Comparison of ENCODE assay signal across 9 mouse cellular contexts in the genomic region with DNA sequence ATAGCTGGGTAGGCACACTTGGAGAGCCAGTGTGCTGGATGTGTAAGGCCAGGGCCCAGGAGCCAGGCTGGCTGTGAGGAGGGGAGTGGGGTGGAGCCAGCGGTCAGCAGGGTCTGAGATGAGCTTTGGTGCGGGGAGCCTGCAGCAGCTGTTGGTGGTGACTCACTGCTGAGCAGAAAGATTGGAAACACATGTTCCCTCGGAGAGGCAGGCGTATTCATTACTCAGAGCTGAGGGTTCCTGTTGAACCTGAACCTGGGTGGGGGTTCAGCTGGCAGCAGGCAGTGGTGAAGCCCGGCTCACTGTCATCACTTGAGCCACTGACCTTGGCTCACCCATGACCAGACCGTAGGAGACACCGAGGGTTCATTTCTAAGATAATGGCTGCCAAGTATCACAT. TPM values are rescaled to one million over a fixed set of nuclear protein-coding genes. Genes with fewer than 3 reads are reported as not detected.
DNase-seq lines count a peak whose midpoint lies in the region; ATAC-seq and TF ChIP-seq lines count a peak whose summit lies in the region.
"Had no signal": no experiment of that assay in that cellular context is flagged by ENCODE, and none has a peak within 500 bp of the region (broad histone marks: within the 10 kb centered on the region; RNA-seq: fewer than 3 reads in every experiment).

No protein-coding gene starts in this region.

- CTCF ChIA-PET in Patski (lab: Charles Lee) = interaction anchor here (1.0 to 2.3 kb wide), 3 partner anchors 14 to 49 kb away, joined by 3 to 5 read pairs (median 5); no protein-coding TSS in a partner anchor

- no peak overlapping the region for H3K9ac ChIP-seq in kidney, embryonic 15.5 days
- no peak overlapping the region for H3K9ac ChIP-seq in limb, embryonic 12.5 days (replicated peaks)
- H3K9ac ChIP-seq in hindbrain, postnatal 0 days (replicated peaks; ENCODE audit: low read length) = no peak overlapping the region

- 27% methylated on average over 7 of the region's 7 CpGs for WGBS in kidney, embryonic 15.5 days
- 22% methylated on average over 7 of the region's 7 CpGs for whole genome bisulfite sequencing in limb, embryonic 12.5 days
- WGBS in hindbrain, postnatal 0 days = 76% methylated on average over 7 of the region's 7 CpGs

- ATAC-seq in kidney, embryonic 15.5 days (replicated peaks; ENCODE audit: low FRiP score) = peak; percentile 13; the same call in 1 of the 2 replicates
- ATAC-seq in Patski = peak; percentile 61
- ATAC-seq in limb, embryonic 12.5 days (ENCODE audit: insufficient number of reproducible peaks, insufficient read depth, low FRiP score, low TSS enrichment, low read depth) = peak; percentile 65
- no peak for ATAC-seq in megakaryocyte progenitor cell, adult 5-6 weeks (replicated peaks; ENCODE audit: poor library complexity)
- no peak for ATAC-seq in hindbrain, postnatal 0 days

- no peaks in the 10 kb centered on the region for H3K36me3 ChIP-seq in kidney, embryonic 15.5 days
- no peaks in the 10 kb centered on the region for H3K36me3 ChIP-seq in limb, embryonic 12.5 days
- no peaks in the 10 kb centered on the region for H3K36me3 ChIP-seq in hindbrain, postnatal 0 days (ENCODE audit: insufficient read depth, low read length)
- H3K36me3 ChIP-seq: G1E had no signal

- peaks cover 56% of the 10 kb centered on the region for H3K4me1 ChIP-seq in kidney, embryonic 15.5 days
- peaks cover 64% of the 10 kb centered on the region for H3K4me1 ChIP-seq in limb, embryonic 12.5 days (replicated peaks)
- H3K4me1 ChIP-seq in hindbrain, postnatal 0 days (ENCODE audit: insufficient read depth, low read length) = peaks cover 5% of the 10 kb centered on the region; the same call in 1 of the 2 replicates

- no peak overlapping the region for H3K4me2 ChIP-seq in kidney, embryonic 15.5 days
- no peak overlapping the region for H3K4me2 ChIP-seq in limb, embryonic 12.5 days
- H3K4me2 ChIP-seq in hindbrain, postnatal 0 days (ENCODE audit: low read depth, low read length) = no peak overlapping the region

- H3K27me3 ChIP-seq in kidney, embryonic 15.5 days = no peaks in the 10 kb centered on the region
- no peaks in the 10 kb centered on the region for H3K27me3 ChIP-seq in Patski
- no peaks in the 10 kb centered on the region for H3K27me3 ChIP-seq in limb, embryonic 12.5 days
- no peaks in the 10 kb centered on the region for H3K27me3 ChIP-seq in hindbrain, postnatal 0 days (ENCODE audit: insufficient read depth, low read length)

- peak overlapping the region; percentile 93 for H3K27ac ChIP-seq in kidney, embryonic 15.5 days
- peak overlapping the region; percentile 90 for H3K27ac ChIP-seq in limb, embryonic 12.5 days
- no peak overlapping the region for H3K27ac ChIP-seq in hindbrain, postnatal 0 days

- no peak for DNase-seq in kidney, adult 9 months
- DNase-seq in Patski (ENCODE audit: low read depth, low spot score) = peak; percentile 80
- DNase-seq in gastrocnemius, postnatal 14 days = peak; percentile 85
- no peak for DNase-seq in cerebellum, adult 18-20 months
- DNase-seq in hindbrain, postnatal 0 days (ENCODE audit: low spot score) = no peak

- no peak for TF ChIP-seq CTCF in Patski (IDR thresholded peaks at IDR 0.05)
- TF ChIP-seq CTCF in hindbrain, postnatal 0 days (IDR thresholded peaks at IDR 0.05; ENCODE audit: low read depth) = no peak

- intact Hi-C loops in gastrocnemius, postnatal 14 days (cut with DNase I; ENCODE audit: low total_unique reads) = no loop called here

- H3K4me3 ChIP-seq in kidney, embryonic 15.5 days (replicated peaks) = no peak overlapping the region
- no peak overlapping the region for H3K4me3 ChIP-seq in limb, embryonic 12.5 days (replicated peaks)
- H3K4me3 ChIP-seq in hindbrain, postnatal 0 days (ENCODE audit: low read length) = no peak overlapping the region

- no peaks in the 10 kb centered on the region for H3K9me3 ChIP-seq in kidney, embryonic 15.5 days (replicated peaks)
- H3K9me3 ChIP-seq in limb, embryonic 12.5 days = no peaks in the 10 kb centered on the region
- no peaks in the 10 kb centered on the region for H3K9me3 ChIP-seq in hindbrain, postnatal 0 days (ENCODE audit: low read length)
- H3K9me3 ChIP-seq: G1E had no signal

- POLR2A ChIA-PET in Patski (lab: Charles Lee) = interaction anchor here (1.1 kb wide), 1 partner anchor 76 kb away, joined by 5 read pairs; no protein-coding TSS in a partner anchor

- in situ Hi-C loops in Patski (cut with MboI; ENCODE audit: low pct_unique_long_range_greater_than_20kb) = loop anchor here (5.0 kb wide), 1 partner anchor 43 kb away; no protein-coding TSS in a partner anchor

RNA-seq across cellular contexts. Expression of a gene that starts 9.6 kb away (rescaled TPM):
- 84.4 and 87.7 TPM in 2 replicates for polyA plus RNA-seq in kidney, embryonic 15.5 days (2015; fragmentation: Nextera tagmentation; extraction: Ambion mirVana)
- polyA plus RNA-seq in Patski (2021) = 459 TPM
- total RNA-seq in gastrocnemius, postnatal 14 days (2021) = 100 to 1,000 TPM; 119 to 133 TPM
- polyA plus RNA-seq in limb, embryonic 12.5 days (2016; fragmentation: Nextera tagmentation; extraction: Ambion mirVana) = 77.6 and 91.3 TPM in 2 replicates
- total RNA-seq in megakaryocyte progenitor cell, adult 5-6 weeks (2015) = 7.4 and 9.5 TPM in 2 replicates
- 9.7 and 10.1 TPM in 2 replicates for total RNA-seq in megakaryocyte progenitor cell, adult 5-6 weeks (2017)
- total RNA-seq in hindbrain, postnatal 0 days (2014; rRNA removed) = 164 and 170 TPM in 2 replicates
- polyA plus RNA-seq in hindbrain, postnatal 0 days (2015; fragmentation: Nextera tagmentation; extraction: Ambion mirVana) = 102 and 118 TPM in 2 replicates
- total RNA-seq: G1E had no signal
- polyA plus RNA-seq: G1E had no signal

RNA-seq across cellular contexts. Expression of a gene that starts 22.9 kb away (rescaled TPM):
- polyA plus RNA-seq in kidney, embryonic 15.5 days (2015; fragmentation: Nextera tagmentation; extraction: Ambion mirVana) = 0.44 and 0.80 TPM in 2 replicates
- 0.41 TPM for polyA plus RNA-seq in Patski (2021)
- total RNA-seq in gastrocnemius, postnatal 14 days (2021) = 1 to 10 TPM; 1.3 TPM
- polyA plus RNA-seq in limb, embryonic 12.5 days (2016; fragmentation: Nextera tagmentation; extraction: Ambion mirVana) = 0.59 and 0.60 TPM in 2 replicates
- 0.22 TPM in 1 of 2 replicates, not detected in the other for total RNA-seq in megakaryocyte progenitor cell, adult 5-6 weeks (2015)
- 0.54 TPM in 1 of 2 replicates, not detected in the other for total RNA-seq in megakaryocyte progenitor cell, adult 5-6 weeks (2017)
- 0.31 and 1.2 TPM in 2 replicates for total RNA-seq in hindbrain, postnatal 0 days (2014; rRNA removed)
- 0.20 and 0.47 TPM in 2 replicates for polyA plus RNA-seq in hindbrain, postnatal 0 days (2015; fragmentation: Nextera tagmentation; extraction: Ambion mirVana)
- polyA plus RNA-seq: G1E had no signal

RNA-seq across cellular contexts. Expression of a gene that starts 36.7 kb away (rescaled TPM):
- 13.6 and 18.2 TPM in 2 replicates for polyA plus RNA-seq in kidney, embryonic 15.5 days (2015; fragmentation: Nextera tagmentation; extraction: Ambion mirVana)
- 113 TPM for polyA plus RNA-seq in Patski (2021)
- total RNA-seq in gastrocnemius, postnatal 14 days (2021) = 10 to 100 TPM; 11.0 to 11.9 TPM
- 4.1 and 4.3 TPM in 2 replicates for polyA plus RNA-seq in limb, embryonic 12.5 days (2016; fragmentation: Nextera tagmentation; extraction: Ambion mirVana)
- 92.3 and 118 TPM in 2 replicates for total RNA-seq in megakaryocyte progenitor cell, adult 5-6 weeks (2015)
- 51.7 and 56.3 TPM in 2 replicates for total RNA-seq in megakaryocyte progenitor cell, adult 5-6 weeks (2017)
- 25.5 and 30.6 TPM in 2 replicates for total RNA-seq in hindbrain, postnatal 0 days (2014; rRNA removed)
- polyA plus RNA-seq in hindbrain, postnatal 0 days (2015; fragmentation: Nextera tagmentation; extraction: Ambion mirVana) = 15.4 and 18.5 TPM in 2 replicates

RNA-seq across cellular contexts. Expression of a gene that starts 53.7 kb away (rescaled TPM):
- polyA plus RNA-seq in kidney, embryonic 15.5 days (2015; fragmentation: Nextera tagmentation; extraction: Ambion mirVana) = 26.7 and 32.9 TPM in 2 replicates
- polyA plus RNA-seq in Patski (2021) = 49.4 TPM
- 10 to 100 TPM; 11.0 to 11.7 TPM for total RNA-seq in gastrocnemius, postnatal 14 days (2021)
- 30.5 and 32.0 TPM in 2 replicates for polyA plus RNA-seq in limb, embryonic 12.5 days (2016; fragmentation: Nextera tagmentation; extraction: Ambion mirVana)
- total RNA-seq in megakaryocyte progenitor cell, adult 5-6 weeks (2015) = 17.6 and 19.2 TPM in 2 replicates
- 18.7 and 20.0 TPM in 2 replicates for total RNA-seq in megakaryocyte progenitor cell, adult 5-6 weeks (2017)
- 47.9 and 51.7 TPM in 2 replicates for total RNA-seq in hindbrain, postnatal 0 days (2014; rRNA removed)
- 24.7 and 25.8 TPM in 2 replicates for polyA plus RNA-seq in hindbrain, postnatal 0 days (2015; fragmentation: Nextera tagmentation; extraction: Ambion mirVana)

Comparison
In these comparisons a context has a peak if more than half of its experiments do, and no peak if none do; other contexts are left out.
1. ATAC-seq: peak in kidney, embryonic 15.5 days (single experiment), Patski (single experiment) and limb, embryonic 12.5 days (single experiment); none in megakaryocyte progenitor cell, adult 5-6 weeks (single experiment) and hindbrain, postnatal 0 days (single experiment).
2. DNase-seq: peak in Patski (single experiment) and gastrocnemius, postnatal 14 days (single experiment); none in kidney, adult 9 months (single experiment), cerebellum, adult 18-20 months (0 of 2) and hindbrain, postnatal 0 days (single experiment).